8 mouse cellular contexts compared by ENCODE assay signal in genomic region chr10:53629918-53630250, GRCm38 (mm10). TPM values are rescaled to one million over a fixed set of nuclear protein-coding genes. Genes with fewer than 3 reads are reported as not detected.
DNase-seq lines count a peak whose midpoint lies in the region; ATAC-seq and TF ChIP-seq lines count a peak whose summit lies in the region.

No protein-coding gene starts in this region.

- intact Hi-C loops in heart, postnatal 36 days (cut with DNase I): loop anchor here (1.0 to 10.0 kb wide), 2 partner anchors 33 to 445 kb away; partner anchors contain the start of gene Man1a

- DNase-seq in ES-E14 (ENCODE audit: low read depth, low spot score): peak; percentile 92
- DNase-seq in cerebellum, adult 11-12 months: peak; percentile 98
- DNase-seq in heart, postnatal 36 days: peak; percentile 92 to 93
- peak; percentile 98 for DNase-seq in layer of hippocampus, adult 2 months (ENCODE audit: low spot score in 2 of 2)
- peak; percentile 98 for DNase-seq in lung, embryonic 14.5 days
- DNase-seq in thymus, adult 2 months: peak; percentile 94

- H3K27ac ChIP-seq in ES-E14 (ENCODE audit: insufficient read depth, low read depth, low read length, poor library complexity, severe bottlenecking): peak overlapping the region; percentile 92
- peak overlapping the region; percentile 83 for H3K27ac ChIP-seq in forebrain, embryonic 15.5 days (replicated peaks)
- H3K27ac ChIP-seq in layer of hippocampus, adult 2 months: peak overlapping the region; percentile 94
- H3K27ac ChIP-seq in lung, embryonic 14.5 days (ENCODE audit: low read depth): peak overlapping the region; percentile 98
- H3K27ac ChIP-seq in olfactory bulb, adult 2 months (ENCODE audit: insufficient read depth, low read depth, low read length): peak overlapping the region; percentile 56
- H3K27ac ChIP-seq in thymus, adult 2 months (ENCODE audit: control insufficient read depth, insufficient read depth, low read length): peak overlapping the region; percentile 56; the same call in 1 of the 2 replicates

- H3K9ac ChIP-seq in ES-E14 (ENCODE audit: insufficient read depth, low read depth, low read length, poor library complexity, severe bottlenecking): peak overlapping the region; percentile 99
- H3K9ac ChIP-seq in forebrain, embryonic 15.5 days (replicated peaks): peak overlapping the region; percentile 60
- H3K9ac ChIP-seq in lung, embryonic 14.5 days: peak overlapping the region; percentile 73

- H3K4me2 ChIP-seq in forebrain, embryonic 15.5 days (replicated peaks): peak overlapping the region; percentile 52
- H3K4me2 ChIP-seq in lung, embryonic 14.5 days: peak overlapping the region; percentile 60

- no peak for TF ChIP-seq POLR2A in olfactory bulb, adult 2 months (IDR thresholded peaks at IDR 0.05; ENCODE audit: insufficient read depth, low read depth, low read length)
- no peak for TF ChIP-seq POLR2A in thymus, adult 2 months (IDR thresholded peaks at IDR 0.05; ENCODE audit: control insufficient read depth, extremely low read depth, insufficient read depth, low read length, poor library complexity)

- peaks cover 0 to 4% of the 10 kb centered on the region in 2 experiments; a peak in 2 of 4 replicates for H3K4me1 ChIP-seq in ES-E14 (ENCODE audit: control insufficient read depth in 2 of 2, insufficient read depth in 2 of 2, low read length in 2 of 2, poor library complexity in 1 of 2)
- H3K4me1 ChIP-seq in forebrain, embryonic 15.5 days: peaks cover 5% of the 10 kb centered on the region; the same call in 1 of the 2 replicates
- H3K4me1 ChIP-seq in lung, embryonic 14.5 days (ENCODE audit: insufficient read depth): no peaks in the 10 kb centered on the region
- no peaks in the 10 kb centered on the region for H3K4me1 ChIP-seq in olfactory bulb, adult 2 months (ENCODE audit: control insufficient read depth, insufficient read depth, low read length)
- peaks cover 4% of the 10 kb centered on the region; the same call in 1 of the 2 replicates for H3K4me1 ChIP-seq in thymus, adult 2 months (replicated peaks; ENCODE audit: control insufficient read depth, insufficient read depth, low read length)

- peak; percentile 97 for ATAC-seq in forebrain, embryonic 15.5 days (replicated peaks)
- peak; percentile 96 for ATAC-seq in lung, embryonic 14.5 days (ENCODE audit: insufficient read depth)

- H3K27me3 ChIP-seq in forebrain, embryonic 15.5 days: no peaks in the 10 kb centered on the region
- H3K27me3 ChIP-seq in lung, embryonic 14.5 days (ENCODE audit: insufficient read depth, low read length): no peaks in the 10 kb centered on the region
- no peaks in the 10 kb centered on the region for H3K27me3 ChIP-seq in thymus, adult 2 months (ENCODE audit: control insufficient read depth, insufficient read depth, low read length)

- peak overlapping the region; percentile 80 to 97 for H3K4me3 ChIP-seq in ES-E14 (ENCODE audit: insufficient read depth in 1 of 2, low read depth in 1 of 2, low read length in 2 of 2, poor library complexity in 1 of 2, severe bottlenecking in 1 of 2)
- peak overlapping the region; percentile 67 for H3K4me3 ChIP-seq in forebrain, embryonic 15.5 days
- H3K4me3 ChIP-seq in layer of hippocampus, adult 2 months: peak overlapping the region; percentile 93
- peak overlapping the region; percentile 73 for H3K4me3 ChIP-seq in lung, embryonic 14.5 days (ENCODE audit: low read depth, low read length)
- H3K4me3 ChIP-seq in olfactory bulb, adult 2 months (ENCODE audit: insufficient read depth, low read depth, low read length): peak overlapping the region; percentile 74
- H3K4me3 ChIP-seq in thymus, adult 2 months (ENCODE audit: control insufficient read depth, insufficient read depth, low read length): peak overlapping the region; percentile 98

- under 1% methylated on average over 35 of the region's 35 CpGs for WGBS in forebrain, embryonic 15.5 days
- under 1% methylated on average over 35 of the region's 35 CpGs for WGBS in lung, embryonic 14.5 days
- under 1% methylated on average over 35 of the region's 35 CpGs for WGBS in olfactory bulb, adult 2 months
- WGBS in thymus, adult 2 months: under 1% methylated on average over 35 of the region's 35 CpGs

- in situ Hi-C loops in ES-E14 (cut with MboI; ENCODE audit: low sequenced_read_pairs in 2 of 2, unreplicated experiment in 2 of 2): no loop called here

- H3K9me3 ChIP-seq in ES-E14 (ENCODE audit: control insufficient read depth, insufficient read depth, low read depth, low read length): no peaks in the 10 kb centered on the region
- no peaks in the 10 kb centered on the region for H3K9me3 ChIP-seq in forebrain, embryonic 15.5 days
- H3K9me3 ChIP-seq in lung, embryonic 14.5 days (ENCODE audit: low read depth, low read length): no peaks in the 10 kb centered on the region

- H3K36me3 ChIP-seq in ES-E14 (ENCODE audit: control insufficient read depth, insufficient read depth, low read length, poor library complexity, severe bottlenecking): no peaks in the 10 kb centered on the region; the same call in 1 of the 2 replicates
- H3K36me3 ChIP-seq in forebrain, embryonic 15.5 days: no peaks in the 10 kb centered on the region
- H3K36me3 ChIP-seq in lung, embryonic 14.5 days (ENCODE audit: insufficient read depth): peaks cover 6% of the 10 kb centered on the region; the same call in 1 of the 2 replicates
- H3K36me3 ChIP-seq in thymus, adult 2 months (ENCODE audit: control insufficient read depth, insufficient read depth, low read length): peaks cover 7% of the 10 kb centered on the region

- TF ChIP-seq CTCF in layer of hippocampus, adult 2 months (conservative IDR thresholded peaks at IDR 0.05): no peak
- TF ChIP-seq CTCF in lung, embryonic 14.5 days (IDR thresholded peaks at IDR 0.05; ENCODE audit: low read depth): no peak
- no peak for TF ChIP-seq CTCF in olfactory bulb, adult 2 months (IDR thresholded peaks at IDR 0.05; ENCODE audit: insufficient read depth, low read depth, low read length)
- TF ChIP-seq CTCF in thymus, adult 2 months (IDR thresholded peaks at IDR 0.05; ENCODE audit: borderline replicate concordance, control insufficient read depth, extremely low read depth, insufficient read depth, low read length, poor library complexity): peak; percentile 21; the same call in 1 of the 2 replicates

TF ChIP-seq in ES-E14, 5 proteins besides CTCF, POLR2A, EP300 and RAD21:
- no peak for TF ChIP-seq ZNF384 (IDR thresholded peaks at IDR 0.05; ENCODE audit: low read depth, low read length)
- no peak for TF ChIP-seq CHD2 (IDR thresholded peaks at IDR 0.05; ENCODE audit: low read depth, low read length)
- no peak for TF ChIP-seq ZC3H11A (IDR thresholded peaks at IDR 0.05; ENCODE audit: borderline replicate concordance, low read depth, low read length)
- TF ChIP-seq MAFK (IDR thresholded peaks at IDR 0.05; ENCODE audit: insufficient read depth, low read depth, low read length): no peak
- TF ChIP-seq HCFC1 (IDR thresholded peaks at IDR 0.05; ENCODE audit: borderline replicate concordance, insufficient read depth, low read length): no peak

RNA-seq across cellular contexts. Expression of gene Mcm9, which starts 0.4 kb away (rescaled TPM):
- total RNA-seq in ES-E14 (2012; rRNA removed): 14.9 and 18.3 TPM in 2 replicates
- 9.5 and 10.2 TPM in 2 replicates for polyA plus RNA-seq in forebrain, embryonic 15.5 days (2015; fragmentation: Nextera tagmentation; extraction: Ambion mirVana)
- total RNA-seq in heart, postnatal 36 days (2021): 1 to 10 TPM; 3.7 TPM
- 1 to 10 TPM; 5.2 to 5.3 TPM for total RNA-seq in layer of hippocampus, adult 2 months (2021)
- polyA plus RNA-seq in lung, embryonic 14.5 days (2014; fragmentation: Nextera tagmentation; extraction: Ambion mirVana): 13.5 and 15.7 TPM in 2 replicates
- polyA plus RNA-seq in olfactory bulb, adult 2 months (2012; ENCODE audit: insufficient read depth, insufficient read length, low replicate concordance, missing spikeins): not detected in 2 replicates
- 8.4 and 11.0 TPM in 2 replicates for polyA plus RNA-seq in thymus, adult 2 months (2012; rRNA removed)

RNA-seq across cellular contexts. Expression of gene Asf1a, which starts 33.3 kb away (rescaled TPM):
- total RNA-seq in ES-E14 (2012; rRNA removed): 42.3 and 64.7 TPM in 2 replicates
- polyA plus RNA-seq in forebrain, embryonic 15.5 days (2015; fragmentation: Nextera tagmentation; extraction: Ambion mirVana): 101 and 114 TPM in 2 replicates
- 10 to 100 TPM; 28.3 to 33.1 TPM for total RNA-seq in heart, postnatal 36 days (2021)
- total RNA-seq in layer of hippocampus, adult 2 months (2021): 10 to 100 TPM; 24.4 to 27.1 TPM
- polyA plus RNA-seq in lung, embryonic 14.5 days (2014; fragmentation: Nextera tagmentation; extraction: Ambion mirVana): 139 and 140 TPM in 2 replicates
- not detected in 2 replicates for polyA plus RNA-seq in olfactory bulb, adult 2 months (2012; ENCODE audit: insufficient read depth, insufficient read length, low replicate concordance, missing spikeins)
- 12.2 and 12.5 TPM in 2 replicates for polyA plus RNA-seq in thymus, adult 2 months (2012; rRNA removed)

Comparison
In these comparisons a context has a peak if more than half of its experiments do, and no peak if none do; other contexts are left out.
1. Peak in every context shown above with its lines: DNase-seq, ATAC-seq, H3K4me3 ChIP-seq and H3K27ac ChIP-seq.